Mouse (Mus musculus): Measurements from ENCODE around the gene Slc36a2. TPM values are rescaled to one million over a fixed set of nuclear protein-coding genes. Genes with fewer than 3 reads are reported as not detected.

Gene Slc36a2
- polyA plus RNA-seq, 1 experiment from 2014 or later, result 5.7 TPM

GRCm38 (mm10) chr11:55209626-55210353 is 24.9 kb upstream of the Slc36a2 start:
- Histone ChIP-seq H3K4me2 (ENCODE audit: low read depth, low read length) (no peak overlapping the region), H3K4me1 (ENCODE audit: insufficient read depth) (peaks cover 70% of the 10 kb centered on the region), H3K4me3 (ENCODE audit: low read depth, low read length) (no peak overlapping the region), H3K9me3 (ENCODE audit: low read length) (no peaks in the 10 kb centered on the region), H3K27me3 (ENCODE audit: insufficient read depth, low read length) (no peaks in the 10 kb centered on the region), H3K27ac (ENCODE audit: low read depth) (no peak overlapping the region; the same call in 1 of the 2 replicates), H3K36me3 (replicated peaks; ENCODE audit: insufficient read depth, low read length) (no peaks in the 10 kb centered on the region; the same call in 1 of the 2 replicates), H3K9ac (replicated peaks) (no peak overlapping the region)
- ATAC-seq (no peak), DNase-seq (no peak)
- 43% methylated on average over 6 of the region's 6 CpGs for WGBS (ENCODE audit: insufficient replicate concordance)
- no peak for TF ChIP-seq EP300 (IDR thresholded peaks at IDR 0.05; ENCODE audit: low read depth)
- no peak for TF ChIP-seq CTCF (IDR thresholded peaks at IDR 0.05; ENCODE audit: low read depth)

GRCm38 (mm10) chr11:55209032-55209431 is 24.2 kb upstream of the Slc36a2 start:
- Histone ChIP-seq H3K36me3 (replicated peaks; ENCODE audit: insufficient read depth, low read length) (no peaks in the 10 kb centered on the region; the same call in 1 of the 2 replicates), H3K9me3 (ENCODE audit: low read length) (no peaks in the 10 kb centered on the region), H3K4me2 (ENCODE audit: low read depth, low read length) (peak overlapping the region; percentile 52; the same call in 1 of the 2 replicates), H3K4me1 (ENCODE audit: insufficient read depth) (peaks cover 66% of the 10 kb centered on the region), H3K4me3 (ENCODE audit: low read depth, low read length) (no peak overlapping the region), H3K9ac (replicated peaks) (no peak overlapping the region), H3K27ac (ENCODE audit: low read depth) (peak overlapping the region; percentile 79), H3K27me3 (ENCODE audit: insufficient read depth, low read length) (no peaks in the 10 kb centered on the region)
- DNase-seq, result no peak
- 27% methylated on average over 2 of the region's 2 CpGs for WGBS (ENCODE audit: insufficient replicate concordance)
- ATAC-seq, result no peak
- TF ChIP-seq EP300 (IDR thresholded peaks at IDR 0.05; ENCODE audit: low read depth) (no peak), CTCF (IDR thresholded peaks at IDR 0.05; ENCODE audit: low read depth) (no peak)

GRCm38 (mm10) chr11:55208001-55208690 is 23.3 kb upstream of the Slc36a2 start:
- Histone ChIP-seq H3K36me3 (replicated peaks; ENCODE audit: insufficient read depth, low read length) (no peaks in the 10 kb centered on the region), H3K9ac (replicated peaks) (no peak overlapping the region), H3K4me1 (ENCODE audit: insufficient read depth) (peaks cover 61% of the 10 kb centered on the region), H3K4me3 (ENCODE audit: low read depth, low read length) (no peak overlapping the region), H3K4me2 (ENCODE audit: low read depth, low read length) (peak overlapping the region; percentile 52), H3K9me3 (ENCODE audit: low read length) (no peaks in the 10 kb centered on the region), H3K27me3 (ENCODE audit: insufficient read depth, low read length) (no peaks in the 10 kb centered on the region), H3K27ac (ENCODE audit: low read depth) (peak overlapping the region; percentile 79)
- ATAC-seq (peak; percentile 53), DNase-seq (no peak)
- WGBS (ENCODE audit: insufficient replicate concordance), result 35% methylated on average over 6 of the region's 6 CpGs
- TF ChIP-seq CTCF (IDR thresholded peaks at IDR 0.05; ENCODE audit: low read depth) (no peak), EP300 (IDR thresholded peaks at IDR 0.05; ENCODE audit: low read depth) (no peak)

GRCm38 (mm10) chr11:55204602-55205001 is 19.7 kb upstream of the Slc36a2 start:
- TF ChIP-seq CTCF (IDR thresholded peaks at IDR 0.05; ENCODE audit: low read depth), result no peak
- no peak for TF ChIP-seq EP300 (IDR thresholded peaks at IDR 0.05; ENCODE audit: low read depth)
- peak overlapping the region; percentile 78 for H3K4me3 ChIP-seq (ENCODE audit: low read depth, low read length)
- no peak overlapping the region for H3K27ac ChIP-seq (ENCODE audit: low read depth)
- DNase-seq (no peak), ATAC-seq (peak; percentile 41)
- peaks cover 39% of the 10 kb centered on the region for H3K4me1 ChIP-seq (ENCODE audit: insufficient read depth)
- H3K27me3 ChIP-seq (ENCODE audit: insufficient read depth, low read length), result no peaks in the 10 kb centered on the region
- H3K36me3 ChIP-seq (replicated peaks; ENCODE audit: insufficient read depth, low read length), result no peaks in the 10 kb centered on the region
- H3K9ac ChIP-seq (replicated peaks), result peak overlapping the region; percentile 77
- WGBS (ENCODE audit: insufficient replicate concordance), result under 1% methylated on average over 17 of the region's 17 CpGs
- H3K9me3 ChIP-seq (ENCODE audit: low read length), result no peaks in the 10 kb centered on the region
- H3K4me2 ChIP-seq (ENCODE audit: low read depth, low read length), result peak overlapping the region; percentile 94

- ATAC-seq (peak; percentile 85), DNase-seq (peak; percentile 97)
- Histone ChIP-seq H3K27ac (ENCODE audit: low read depth) (no peak within 1 kb of the TSS), H3K27me3 (ENCODE audit: insufficient read depth, low read length) (no peaks in the 10 kb centered on the region), H3K9me3 (ENCODE audit: low read length) (no peaks in the 10 kb centered on the region), H3K4me2 (ENCODE audit: low read depth, low read length) (peak within 1 kb of the TSS; percentile 94), H3K4me1 (ENCODE audit: insufficient read depth) (peaks cover 36% of the 10 kb centered on the region), H3K9ac (replicated peaks) (peak within 1 kb of the TSS; percentile 77), H3K4me3 (ENCODE audit: low read depth, low read length) (peak within 1 kb of the TSS; percentile 78), H3K36me3 (replicated peaks; ENCODE audit: insufficient read depth, low read length) (no peaks in the 10 kb centered on the region)
- TF ChIP-seq EP300 (IDR thresholded peaks at IDR 0.05; ENCODE audit: low read depth), result no peak
- peak; percentile 100 for TF ChIP-seq CTCF (IDR thresholded peaks at IDR 0.05; ENCODE audit: low read depth)
- under 1% methylated on average over 31 of the region's 31 CpGs for WGBS (ENCODE audit: insufficient replicate concordance)
Measured at GRCm38 (mm10) chr11:55204159-55204596, 19.3 kb upstream of the Slc36a2 start, which contains the start of gene Slc36a1. Slc36a1 (plus strand) TSS chr11:55204350.

Measured in liver, postnatal 0 days (tissue).